Mouse (Mus musculus) liver, embryonic 12.5 days (tissue): Measurements from ENCODE around the gene Mecom. TPM values are rescaled to one million over a fixed set of nuclear protein-coding genes. Genes with fewer than 3 reads are reported as not detected.

ENCODE experiments used
- ATAC-seq: fragments of 200-750 bp; cut with Nextera tagmentation; 2 replicates; pipeline ENCODE4 v1.8.0; 2017; ENCODE audit warnings: moderate number of reproducible peaks, mild to moderate bottlenecking, moderate library complexity
- H3K27ac ChIP-seq: fragments of 300-500 bp; sonication (generic); 2 replicates; pipeline ENCODE4 v1.5.1; 2016; ENCODE audit warnings: mild to moderate bottlenecking
- H3K27me3 ChIP-seq: fragments of 300-500 bp; sonication (generic); replicated peaks from 2 replicates; pipeline ENCODE4 v1.6.1; 2016; ENCODE audit warnings: mild to moderate bottlenecking, moderate library complexity
- H3K36me3 ChIP-seq: fragments of 300-500 bp; sonication (generic); 2 replicates; pipeline ENCODE4 v1.6.1; 2016; ENCODE audit warnings: mild to moderate bottlenecking, moderate library complexity
- H3K4me1 ChIP-seq: fragments of 300-500 bp; sonication (generic); 2 replicates; pipeline ENCODE4 v1.6.1; 2016
- H3K4me2 ChIP-seq: fragments of 300-500 bp; sonication (generic); 2 replicates; pipeline ENCODE4 v1.6.1; 2016; ENCODE audit warnings: mild to moderate bottlenecking, moderate library complexity
- H3K4me3 ChIP-seq: fragments of 300-500 bp; sonication (generic); 2 replicates; pipeline ENCODE4 v1.5.1; 2016; ENCODE audit warnings: mild to moderate bottlenecking, moderate library complexity
- H3K9ac ChIP-seq: fragments of 300-500 bp; sonication (generic); 2 replicates; pipeline ENCODE4 v1.6.1; 2016; ENCODE audit warnings: mild to moderate bottlenecking, moderate library complexity
- H3K9me3 ChIP-seq: fragments of 300-500 bp; sonication (generic); replicated peaks from 2 replicates; pipeline ENCODE4 v1.6.1; 2016; ENCODE audit warnings: mild to moderate bottlenecking, moderate library complexity
- WGBS: fragments of 180-500 bp; shearing (Covaris S2); methylation state at CpG from one replicate; pipeline ENCODE4 v1.1.7; 2016; ENCODE audit not compliant: insufficient replicate concordance; 5-methylcytosine and 5-hydroxymethylcytosine counted together
- polyA plus RNA-seq: library from polyadenylated mRNA; unstranded; fragments of >200 nt; fragmentation: Nextera tagmentation; extraction: Ambion mirVana; gene quantifications from 2 replicates; pipeline ENCODE4 v1.2.1, GENCODE M21; 2016

Mecom gene
- polyA plus RNA-seq, 1 experiment from 2014 or later, result 1.8 TPM

- no peak overlapping the region for H3K4me3 ChIP-seq
- H3K9ac ChIP-seq, result no peak overlapping the region
- no peak overlapping the region for H3K27ac ChIP-seq
- H3K9me3 ChIP-seq, result no peaks in the 10 kb centered on the region
- 60% methylated on average over 18 of the region's 18 CpGs for WGBS
- no peaks in the 10 kb centered on the region for H3K27me3 ChIP-seq
- H3K36me3 ChIP-seq, result no peaks in the 10 kb centered on the region
- H3K4me2 ChIP-seq, result no peak overlapping the region
- ATAC-seq, result no peak
- no peaks in the 10 kb centered on the region for H3K4me1 ChIP-seq
Observed at GRCm38 (mm10) chr3:30106481-30106880, 441.3 kb downstream of the Mecom start.

DNA sequence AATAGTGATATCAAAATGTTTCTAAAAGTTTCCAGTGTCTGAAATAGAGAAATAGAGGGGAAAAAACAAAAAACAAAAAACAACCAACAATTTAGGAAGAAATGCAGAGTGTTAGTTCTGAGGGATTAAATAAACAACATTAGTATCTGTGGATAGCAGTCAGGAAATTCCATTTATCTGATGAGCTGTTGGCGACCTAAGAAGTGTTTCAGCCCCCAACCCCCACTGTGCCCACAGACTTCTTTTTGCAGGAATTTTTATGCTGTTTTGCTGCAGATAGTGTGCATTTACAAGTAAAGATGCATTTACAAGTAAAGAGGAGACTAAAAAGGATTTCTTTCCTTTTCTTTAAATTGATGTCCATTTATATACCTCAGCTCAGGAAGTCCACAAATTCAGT lies 441.9 kb downstream of the Mecom start:
- WGBS, result 22% methylated on average over 1 of the region's 1 CpGs

DNA sequence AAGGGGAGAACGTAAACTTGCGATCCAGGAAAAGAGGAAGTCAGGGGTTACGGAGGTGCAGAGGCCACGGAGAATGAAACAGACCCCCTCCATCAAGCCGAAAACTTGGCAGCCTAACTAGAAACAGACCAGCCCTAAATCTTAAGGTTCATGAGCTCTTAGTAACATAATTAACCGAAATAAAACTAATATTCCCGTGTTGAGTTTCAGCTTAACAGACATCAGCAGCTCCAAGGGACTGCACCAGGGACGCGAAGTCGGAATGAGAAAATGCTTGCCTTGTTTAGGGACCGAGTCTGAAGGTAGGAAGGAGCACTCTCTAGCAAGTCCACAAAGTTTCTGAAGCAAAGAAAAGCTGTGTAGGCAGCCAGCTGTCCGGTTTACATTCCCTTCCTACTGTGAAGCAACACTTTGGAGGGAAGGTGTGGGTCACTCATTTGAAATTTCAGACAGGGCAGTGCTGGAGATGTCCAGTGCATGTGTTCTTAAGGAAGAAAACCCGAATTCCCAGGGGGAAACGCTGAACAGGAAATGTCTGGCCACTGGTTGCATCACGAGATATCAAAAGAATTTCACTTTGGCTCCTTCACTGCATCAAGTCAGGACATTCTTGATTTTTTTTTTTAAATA lies 442.5 kb downstream of the Mecom start:
- no peak overlapping the region for H3K9ac ChIP-seq
- no peaks in the 10 kb centered on the region for H3K27me3 ChIP-seq
- peak overlapping the region; percentile 36 for H3K4me2 ChIP-seq
- 13% methylated on average over 15 of the region's 15 CpGs for WGBS
- no peak overlapping the region; the same call in 1 of the 2 replicates for H3K4me3 ChIP-seq
- no peak for ATAC-seq
- H3K27ac ChIP-seq, result 0 out of 2 replicates have a peak overlapping the region, but pooled peaks have one; percentile 10
- no peaks in the 10 kb centered on the region for H3K4me1 ChIP-seq
- no peaks in the 10 kb centered on the region for H3K36me3 ChIP-seq
- H3K9me3 ChIP-seq, result no peaks in the 10 kb centered on the region

More for the DNA sequence above, 441.9 kb downstream of the Mecom start:
- no peak overlapping the region for H3K27ac ChIP-seq
- no peaks in the 10 kb centered on the region for H3K4me1 ChIP-seq
- no peaks in the 10 kb centered on the region for H3K36me3 ChIP-seq
- H3K9me3 ChIP-seq, result no peaks in the 10 kb centered on the region
- no peak overlapping the region for H3K4me3 ChIP-seq
- ATAC-seq, result no peak
- H3K27me3 ChIP-seq, result no peaks in the 10 kb centered on the region
- no peak overlapping the region for H3K9ac ChIP-seq
- no peak overlapping the region for H3K4me2 ChIP-seq

DNA sequence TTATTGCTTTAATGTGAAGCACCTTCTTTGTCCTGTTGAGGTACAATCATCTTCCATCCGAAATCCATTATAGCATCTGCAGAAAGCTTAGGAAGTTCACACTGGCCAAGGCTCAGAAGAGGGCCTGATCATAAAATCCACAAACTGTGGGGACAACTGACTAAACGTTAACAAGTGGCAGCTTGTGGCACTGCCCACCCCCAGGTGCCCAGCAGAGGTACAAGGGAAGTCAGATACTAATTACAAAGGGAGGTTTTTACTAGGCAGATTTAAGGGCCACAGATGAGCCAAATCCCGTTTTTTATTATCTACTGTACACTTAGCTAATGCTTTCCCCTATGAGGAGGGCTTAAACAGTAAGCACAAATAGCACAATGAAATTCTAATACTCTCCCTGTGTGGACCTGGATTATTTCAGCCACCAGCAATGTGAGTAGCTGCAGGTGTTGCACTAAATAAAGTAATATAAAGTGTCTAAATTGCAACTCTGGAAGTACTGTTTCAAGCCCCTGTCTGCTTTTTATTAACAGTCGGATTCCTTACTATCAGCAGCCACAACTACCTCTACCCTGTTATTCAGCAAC lies 443.2 kb downstream of the Mecom start:
- Histone ChIP-seq H3K9me3 (no peaks in the 10 kb centered on the region), H3K4me3 (no peak overlapping the region)
- WGBS, result 47% methylated on average over 4 of the region's 4 CpGs

GRCm38 (mm10) chr3:30101146-30101545 lies 446.7 kb downstream of the Mecom start:
- Histone ChIP-seq H3K4me1 (no peaks in the 10 kb centered on the region), H3K36me3 (no peaks in the 10 kb centered on the region), H3K9me3 (no peaks in the 10 kb centered on the region), H3K27ac (no peak overlapping the region), H3K4me3 (no peak overlapping the region), H3K27me3 (no peaks in the 10 kb centered on the region), H3K4me2 (no peak overlapping the region), H3K9ac (no peak overlapping the region)
- no peak for ATAC-seq
- 64% methylated on average over 4 of the region's 4 CpGs for WGBS

More for the DNA sequence above, 443.2 kb downstream of the Mecom start:
- Histone ChIP-seq H3K36me3 (no peaks in the 10 kb centered on the region), H3K4me2 (peak overlapping the region; percentile 36; the same call in 1 of the 2 replicates), H3K27me3 (no peaks in the 10 kb centered on the region), H3K9ac (no peak overlapping the region), H3K4me1 (no peaks in the 10 kb centered on the region), H3K27ac (no peak overlapping the region)
- no peak for ATAC-seq

- Histone ChIP-seq H3K4me2 (no peak overlapping the region), H3K9me3 (no peaks in the 10 kb centered on the region), H3K27ac (no peak overlapping the region), H3K4me1 (no peaks in the 10 kb centered on the region), H3K27me3 (no peaks in the 10 kb centered on the region), H3K36me3 (no peaks in the 10 kb centered on the region), H3K9ac (no peak overlapping the region), H3K4me3 (no peak overlapping the region)
- no peak for ATAC-seq
- 59% methylated on average over 3 of the region's 3 CpGs for WGBS
Observed at GRCm38 (mm10) chr3:30097713-30098112, 450.1 kb downstream of the Mecom start.

DNA sequence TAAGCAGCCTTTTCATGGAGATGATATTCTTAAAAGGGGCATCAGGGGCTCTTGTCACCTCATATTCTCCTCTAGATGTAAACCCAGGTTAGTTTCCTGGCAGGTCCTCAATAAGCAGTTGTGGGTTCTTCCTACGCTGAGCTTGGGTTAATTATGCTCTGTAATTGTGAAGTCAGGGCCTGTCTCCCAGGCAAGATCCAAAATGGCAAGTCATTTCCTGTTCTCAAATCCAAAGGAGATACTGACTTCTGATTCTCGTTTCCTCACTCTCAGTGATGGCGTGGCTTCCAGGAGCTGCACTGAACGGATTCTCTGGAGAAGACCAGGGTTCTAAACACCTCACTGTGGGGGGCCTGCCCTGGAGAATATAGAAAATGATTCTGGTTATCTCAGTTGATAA lies 450.7 kb downstream of the Mecom start:
- H3K9me3 ChIP-seq, result no peaks in the 10 kb centered on the region
- no peak for ATAC-seq
- H3K27me3 ChIP-seq, result no peaks in the 10 kb centered on the region
- H3K9ac ChIP-seq, result no peak overlapping the region
- H3K4me3 ChIP-seq, result no peak overlapping the region
- WGBS, result 22% methylated on average over 4 of the region's 4 CpGs
- no peaks in the 10 kb centered on the region for H3K4me1 ChIP-seq
- H3K27ac ChIP-seq, result no peak overlapping the region
- no peaks in the 10 kb centered on the region for H3K36me3 ChIP-seq
- no peak overlapping the region for H3K4me2 ChIP-seq

GRCm38 (mm10) chr3:30093005-30093404 lies 454.8 kb downstream of the Mecom start:
- H3K9me3 ChIP-seq, result no peaks in the 10 kb centered on the region
- no peak overlapping the region for H3K4me3 ChIP-seq
- no peaks in the 10 kb centered on the region for H3K36me3 ChIP-seq
- WGBS, result 49% methylated on average over 1 of the region's 1 CpGs
- no peak overlapping the region for H3K27ac ChIP-seq
- H3K9ac ChIP-seq, result no peak overlapping the region
- no peak overlapping the region for H3K4me2 ChIP-seq
- no peaks in the 10 kb centered on the region for H3K27me3 ChIP-seq
- H3K4me1 ChIP-seq, result no peaks in the 10 kb centered on the region
- no peak for ATAC-seq

DNA sequence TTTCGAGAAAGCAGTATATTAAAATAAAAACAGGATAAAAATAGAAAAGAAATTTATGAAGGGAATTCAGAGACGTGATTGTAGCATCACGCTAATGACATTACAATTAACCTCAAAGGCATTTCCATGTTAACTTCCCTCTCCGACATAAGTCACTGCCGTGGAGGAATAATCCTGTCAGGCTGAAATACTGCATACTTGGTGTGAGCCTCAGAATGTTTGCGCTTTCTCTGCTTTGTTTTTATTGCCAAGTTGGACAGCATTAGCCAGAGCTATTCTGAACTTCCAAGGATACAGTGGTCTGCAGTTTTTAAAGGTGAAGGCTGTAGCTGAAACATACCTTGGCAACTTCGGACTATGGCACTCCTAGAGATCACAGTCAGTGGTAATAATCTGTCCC lies 455.3 kb downstream of the Mecom start:
- Histone ChIP-seq H3K4me1 (no peaks in the 10 kb centered on the region), H3K9ac (no peak overlapping the region), H3K27ac (no peak overlapping the region), H3K27me3 (no peaks in the 10 kb centered on the region), H3K9me3 (no peaks in the 10 kb centered on the region), H3K4me2 (no peak overlapping the region), H3K36me3 (no peaks in the 10 kb centered on the region), H3K4me3 (no peak overlapping the region)
- WGBS, result 72% methylated on average over 7 of the region's 7 CpGs
- ATAC-seq, result no peak

GRCm38 (mm10) chr3:30091860-30092259 lies 455.9 kb downstream of the Mecom start:
- H3K36me3 ChIP-seq, result no peaks in the 10 kb centered on the region
- no peak overlapping the region for H3K4me3 ChIP-seq
- no peak overlapping the region for H3K27ac ChIP-seq
- 23% methylated on average over 3 of the region's 3 CpGs for WGBS
- no peaks in the 10 kb centered on the region for H3K9me3 ChIP-seq
- H3K9ac ChIP-seq, result no peak overlapping the region
- H3K4me1 ChIP-seq, result no peaks in the 10 kb centered on the region
- no peaks in the 10 kb centered on the region for H3K27me3 ChIP-seq
- no peak for ATAC-seq
- no peak overlapping the region for H3K4me2 ChIP-seq

DNA sequence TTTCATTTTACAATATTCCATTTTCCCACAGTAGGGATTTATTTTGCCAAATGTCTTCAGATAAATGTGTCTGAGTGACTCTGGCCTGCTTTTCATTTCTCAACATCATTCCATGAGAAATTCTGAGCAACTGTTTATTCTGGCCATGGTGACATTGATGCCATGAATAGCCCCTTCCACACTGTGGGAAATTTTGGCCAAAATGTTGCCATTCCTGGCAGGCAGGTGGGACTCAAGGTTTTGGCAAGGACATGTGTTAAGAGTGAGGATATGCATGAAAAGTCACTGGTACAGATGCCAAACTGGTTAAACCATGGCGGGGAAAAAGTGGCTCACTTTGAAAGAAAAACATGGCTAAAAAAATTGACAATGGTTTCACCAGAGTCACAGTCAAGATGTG lies 456.4 kb downstream of the Mecom start:
- H3K9me3 ChIP-seq, result no peaks in the 10 kb centered on the region
- no peak overlapping the region for H3K27ac ChIP-seq
- H3K27me3 ChIP-seq, result no peaks in the 10 kb centered on the region
- no peak for ATAC-seq
- 49% methylated on average over 1 of the region's 1 CpGs for WGBS
- H3K4me3 ChIP-seq, result no peak overlapping the region
- H3K4me1 ChIP-seq, result no peaks in the 10 kb centered on the region
- H3K36me3 ChIP-seq, result no peaks in the 10 kb centered on the region
- H3K4me2 ChIP-seq, result no peak overlapping the region
- H3K9ac ChIP-seq, result no peak overlapping the region

DNA sequence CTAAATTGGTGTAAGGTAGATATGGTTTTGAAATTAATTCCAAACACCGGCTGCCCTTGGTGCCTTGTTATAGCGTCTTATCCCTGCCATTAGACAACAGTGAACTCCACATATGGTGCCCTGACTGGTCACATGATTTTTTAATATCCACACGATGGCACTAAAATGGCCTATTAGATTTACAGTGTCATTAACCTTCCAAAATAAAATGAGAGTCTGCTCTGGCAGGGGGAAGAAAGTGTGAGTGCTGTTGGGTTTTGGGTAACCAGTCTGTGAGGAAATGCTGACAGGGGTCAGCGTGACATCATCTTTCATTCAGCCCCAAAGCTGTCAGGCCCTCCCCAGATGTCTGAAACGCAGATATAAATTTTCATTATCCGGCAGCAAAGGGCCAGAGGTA lies 461.7 kb downstream of the Mecom start:
- WGBS, result 64% methylated on average over 6 of the region's 6 CpGs
- H3K9me3 ChIP-seq, result no peaks in the 10 kb centered on the region
- no peak for ATAC-seq

GRCm38 (mm10) chr3:30083842-30084241 lies 464.0 kb downstream of the Mecom start:
- Histone ChIP-seq H3K36me3 (no peaks in the 10 kb centered on the region), H3K27me3 (no peaks in the 10 kb centered on the region), H3K9me3 (no peaks in the 10 kb centered on the region), H3K27ac (no peak overlapping the region), H3K4me1 (no peaks in the 10 kb centered on the region), H3K9ac (no peak overlapping the region), H3K4me2 (no peak overlapping the region), H3K4me3 (no peak overlapping the region)
- no peak for ATAC-seq
- WGBS, result 65% methylated on average over 1 of the region's 1 CpGs

More for the DNA sequence above, 461.7 kb downstream of the Mecom start:
- Histone ChIP-seq H3K4me3 (no peak overlapping the region), H3K27me3 (no peaks in the 10 kb centered on the region), H3K27ac (no peak overlapping the region), H3K4me1 (no peaks in the 10 kb centered on the region), H3K36me3 (no peaks in the 10 kb centered on the region), H3K9ac (no peak overlapping the region), H3K4me2 (no peak overlapping the region)
